Mouse (Mus musculus): ENCODE results near the gene Banf2.

- TF ChIP-seq CTCF (IDR thresholded peaks at IDR 0.05; ENCODE audit: control insufficient read depth, insufficient read depth, low read length) (no peak), POLR2A (IDR thresholded peaks at IDR 0.05; ENCODE audit: borderline replicate concordance, control insufficient read depth, low read depth, low read length) (no peak)
Observed at GRCm38 (mm10) chr2:144052410-144053065, 19.7 kb downstream of the Banf2 start.

Data from bone marrow, adult 2 months (tissue).